Mouse (Mus musculus): ENCODE measurements at regions not wholly inside any gene's neighbourhood (a gene's known extent, or its start where the extent isn't known, plus 50 kb on each side); places are given as distances from the start of the nearest gene placed in this dataset.
"Not testable (repeated sequence)": the region's sequence is repeated elsewhere in the genome, so short reads cannot be mapped to it uniquely, and the experiment has no call there.

DNA sequence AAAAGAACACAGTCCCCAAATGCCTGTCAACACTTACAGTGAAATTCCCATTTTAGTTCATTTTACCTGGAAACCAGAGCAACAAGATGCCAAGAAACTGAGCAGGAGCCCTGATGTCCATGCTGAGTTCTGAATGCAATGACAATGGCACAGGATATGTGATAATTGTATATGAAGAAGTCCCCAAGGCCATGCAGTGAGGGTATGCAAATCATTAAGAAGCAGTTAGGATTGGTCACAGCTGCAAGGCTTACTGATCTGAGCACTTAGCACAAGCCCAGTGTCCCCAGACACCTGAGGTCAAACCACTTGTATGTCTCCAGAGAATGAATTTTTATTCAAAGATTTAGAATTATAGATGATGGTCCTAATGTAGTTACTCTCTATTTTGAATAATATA lies 419.0 kb upstream of the Tacstd2 start:
- not testable (repeated sequence) for DNase-seq (ENCODE audit: low spot score)

DNA sequence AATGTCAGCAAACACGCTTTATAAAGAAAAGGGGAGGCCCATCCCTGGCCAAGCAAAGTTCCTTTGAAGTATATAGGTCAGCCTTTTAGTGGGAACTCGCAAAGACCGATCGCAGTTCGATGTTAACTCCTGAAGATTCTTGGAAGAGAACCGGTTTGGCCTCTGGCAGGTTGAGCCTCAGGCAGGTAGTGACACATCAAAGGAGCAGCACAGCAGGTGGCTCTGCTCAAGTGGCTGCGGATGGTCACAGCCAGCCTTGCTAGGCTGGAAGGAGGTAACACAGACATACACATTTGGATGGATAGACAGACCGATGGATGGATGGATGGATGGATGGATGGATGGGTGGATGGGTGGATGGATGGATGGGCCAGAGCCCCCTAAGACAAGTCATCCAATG lies 395.9 kb upstream of the Tacstd2 start:
- DNase-seq (ENCODE audit: low spot score), result not testable (repeated sequence)

GRCm38 (mm10) chr6:67922537-67922936 lies 386.9 kb upstream of the Tacstd2 start:
- no peak for DNase-seq (ENCODE audit: low spot score)

DNA sequence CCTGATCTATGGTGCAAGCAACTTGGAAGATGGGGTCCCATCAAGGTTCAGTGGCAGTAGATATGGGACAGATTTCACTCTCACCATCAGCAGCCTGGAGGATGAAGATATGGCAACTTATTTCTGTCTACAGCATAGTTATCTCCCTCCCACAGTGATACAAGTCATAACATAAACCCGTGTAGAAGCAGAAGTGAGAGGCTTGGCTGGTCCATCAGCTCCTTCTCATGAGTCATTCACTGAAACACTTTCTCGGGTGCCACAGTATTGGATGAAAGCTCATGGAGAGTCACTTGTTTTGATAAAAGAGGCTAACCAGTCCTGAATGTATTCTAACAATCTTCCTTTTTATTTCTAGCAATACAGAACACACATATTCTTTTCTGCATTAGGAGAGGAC lies 378.3 kb upstream of the Tacstd2 start:
- no peak for DNase-seq (ENCODE audit: low spot score)

DNA sequence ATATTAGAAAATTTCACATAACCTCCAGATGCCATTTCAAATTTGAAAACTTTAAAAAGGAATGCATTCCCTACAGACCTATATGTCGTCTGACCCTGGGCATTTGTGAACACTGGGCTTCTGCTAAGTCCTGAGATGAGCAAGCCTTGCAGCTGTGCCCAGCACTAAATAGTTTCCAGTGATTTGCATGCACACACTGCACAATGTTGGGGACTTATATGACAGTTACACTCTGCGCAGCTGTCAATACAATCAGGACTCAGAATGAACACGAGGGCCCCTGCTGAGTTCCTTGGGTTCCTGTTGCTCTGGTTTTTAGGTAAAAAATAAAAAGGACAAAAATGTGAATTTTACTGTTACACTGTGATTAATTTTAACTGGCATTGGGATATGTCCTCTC lies 377.7 kb upstream of the Tacstd2 start:
- no peak for DNase-seq (ENCODE audit: low spot score)

GRCm38 (mm10) chr6:67896495-67896894 lies 360.9 kb upstream of the Tacstd2 start:
- DNase-seq (ENCODE audit: low spot score), result no peak

GRCm38 (mm10) chr6:67895858-67896257 lies 360.3 kb upstream of the Tacstd2 start:
- DNase-seq (ENCODE audit: low spot score), result no peak

GRCm38 (mm10) chr6:67887586-67887985 lies 352.0 kb upstream of the Tacstd2 start:
- DNase-seq (ENCODE audit: low spot score), result no peak

DNA sequence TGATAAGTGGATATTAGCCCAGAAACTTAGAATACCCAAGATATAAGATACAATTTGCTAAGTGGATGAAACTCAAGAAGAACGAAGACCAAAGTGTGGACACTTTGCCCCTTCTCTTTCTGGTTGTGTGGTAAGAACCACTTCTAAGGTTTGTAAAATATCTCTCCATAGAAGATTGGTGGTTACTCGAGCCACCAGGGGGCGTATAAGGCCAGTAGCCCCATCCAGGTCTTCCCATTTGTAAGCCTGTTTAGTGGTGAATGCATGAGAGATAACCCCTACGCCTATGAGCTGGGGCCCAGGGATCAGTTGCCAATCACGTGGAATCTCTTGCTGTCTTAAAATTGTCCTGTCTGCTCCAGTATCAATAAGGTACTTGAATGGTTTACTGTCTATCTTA lies 349.3 kb upstream of the Tacstd2 start:
- no peak for DNase-seq (ENCODE audit: low spot score)

- not testable (repeated sequence) for DNase-seq (ENCODE audit: low spot score)
Observed at GRCm38 (mm10) chr6:67881476-67881875, 345.9 kb upstream of the Tacstd2 start.

DNA sequence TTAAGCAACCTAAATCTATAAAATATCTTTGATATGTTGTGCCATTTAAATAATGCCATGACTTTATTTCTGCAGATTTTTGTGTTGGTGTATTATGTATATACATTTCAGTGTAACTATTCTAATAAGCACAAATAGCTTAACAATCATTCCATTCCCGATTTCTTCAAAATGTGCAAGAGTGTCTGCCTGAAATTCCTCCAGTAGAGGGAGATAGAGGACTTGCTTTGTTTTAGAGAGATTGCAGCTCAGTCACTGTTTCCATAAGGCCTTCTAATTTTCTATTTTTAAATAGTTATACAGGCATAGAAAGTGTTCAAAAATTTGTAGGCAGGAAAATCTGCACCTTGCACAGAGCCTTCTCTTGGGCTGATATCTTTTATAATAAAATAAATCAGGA lies 322.3 kb upstream of the Tacstd2 start:
- not testable (repeated sequence) for DNase-seq (ENCODE audit: low spot score)

DNA sequence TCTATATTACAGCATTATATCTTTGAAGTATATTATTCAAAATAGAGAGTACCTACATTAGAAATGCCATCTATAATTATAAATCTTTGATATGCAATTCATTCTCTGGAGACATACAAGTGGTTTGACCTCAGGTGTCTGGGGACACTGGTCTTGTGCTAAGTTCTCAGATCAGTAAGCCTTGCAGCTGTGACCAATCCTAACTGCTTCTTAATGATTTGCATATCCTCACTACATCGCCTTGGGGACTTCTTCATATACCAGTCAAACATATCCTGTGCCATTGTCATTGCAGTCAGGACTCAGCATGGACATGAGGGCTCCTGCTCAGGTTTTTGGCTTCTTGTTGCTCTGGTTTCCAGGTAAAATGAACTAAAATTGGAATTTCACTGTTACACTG lies 303.9 kb upstream of the Tacstd2 start:
- not testable (repeated sequence) for DNase-seq (ENCODE audit: low spot score)

GRCm38 (mm10) chr6:67812478-67812877 lies 276.9 kb upstream of the Tacstd2 start:
- not testable (repeated sequence) for DNase-seq (ENCODE audit: low spot score)

- no peak for DNase-seq (ENCODE audit: low spot score)
Observed at GRCm38 (mm10) chr6:67791393-67791792, 255.8 kb upstream of the Tacstd2 start.

- no peak for DNase-seq (ENCODE audit: low spot score)
Observed at GRCm38 (mm10) chr6:67790742-67791141, 255.1 kb upstream of the Tacstd2 start.

DNA sequence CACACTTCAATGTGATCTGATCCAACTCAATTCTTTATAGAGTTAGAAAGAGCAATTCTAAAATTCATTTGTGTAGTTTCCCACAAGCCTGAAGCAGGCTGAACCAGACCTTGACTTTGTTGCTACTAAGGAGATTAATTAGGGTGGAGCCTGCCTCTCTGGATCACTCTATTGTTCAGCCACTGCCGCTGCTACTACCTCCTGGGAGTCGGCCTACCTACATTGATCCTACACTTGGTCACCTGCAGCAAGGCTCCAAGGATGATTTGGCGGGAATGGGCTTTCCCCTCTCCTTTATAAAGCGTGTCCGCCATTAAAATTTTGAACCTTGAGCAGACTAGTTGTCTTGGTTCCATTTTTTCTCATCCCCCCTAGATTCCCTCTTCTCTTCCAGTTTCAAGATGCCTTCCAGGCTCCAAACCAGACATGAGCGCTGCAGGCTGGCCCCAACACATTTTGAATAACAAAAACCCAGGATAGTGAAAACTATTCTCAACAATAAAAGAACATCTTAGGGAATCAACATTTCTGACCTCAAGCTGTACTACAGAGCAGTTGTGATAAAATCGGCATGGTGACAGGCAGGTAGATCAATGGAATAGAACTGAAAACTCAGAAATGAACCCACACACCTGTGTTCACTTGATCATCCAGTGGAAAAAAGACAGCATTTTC lies 251.6 kb upstream of the Tacstd2 start:
- DNase-seq (ENCODE audit: low spot score), result no peak

DNA sequence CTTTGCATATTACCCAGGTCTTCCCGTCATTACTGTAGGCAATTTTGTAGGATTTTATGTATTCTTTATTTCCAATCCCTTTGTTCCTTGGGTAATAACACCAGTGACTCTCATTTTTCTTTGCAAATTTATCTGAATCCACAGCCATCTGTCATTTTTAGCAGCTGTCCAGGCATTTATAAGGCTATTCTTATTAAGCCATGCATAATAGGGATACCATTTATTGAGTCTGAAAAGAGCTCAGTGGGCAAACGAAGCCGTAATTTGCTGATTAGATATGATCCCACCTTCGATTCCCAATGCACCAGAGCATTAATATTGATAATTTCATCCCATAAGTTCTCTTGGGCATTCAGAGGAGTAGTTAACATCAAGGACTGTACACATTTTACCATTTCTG lies 243.3 kb upstream of the Tacstd2 start:
- DNase-seq (ENCODE audit: low spot score), result no peak

- not testable (repeated sequence) for DNase-seq (ENCODE audit: low spot score)
Observed at GRCm38 (mm10) chr6:67754102-67754501, 218.5 kb upstream of the Tacstd2 start.

DNA sequence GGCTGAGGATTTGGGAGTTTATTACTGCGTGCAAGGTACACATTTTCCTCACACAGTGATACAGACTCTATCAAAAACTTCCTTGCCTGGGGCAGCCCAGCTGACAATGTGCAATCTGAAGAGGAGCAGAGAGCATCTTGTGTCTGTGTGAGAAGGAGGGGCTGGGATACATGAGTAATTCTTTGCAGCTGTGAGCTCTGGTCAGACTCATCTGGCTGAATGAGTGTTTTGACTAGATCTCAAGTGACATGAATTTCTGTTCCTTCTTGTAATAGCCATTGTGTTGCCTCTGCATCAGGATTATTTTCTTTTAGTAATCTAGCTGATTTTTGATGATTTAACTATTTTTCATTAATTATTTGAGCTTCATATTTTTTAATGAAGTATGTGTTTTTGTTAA lies 190.0 kb upstream of the Tacstd2 start:
- no peak for DNase-seq (ENCODE audit: low spot score)

DNA sequence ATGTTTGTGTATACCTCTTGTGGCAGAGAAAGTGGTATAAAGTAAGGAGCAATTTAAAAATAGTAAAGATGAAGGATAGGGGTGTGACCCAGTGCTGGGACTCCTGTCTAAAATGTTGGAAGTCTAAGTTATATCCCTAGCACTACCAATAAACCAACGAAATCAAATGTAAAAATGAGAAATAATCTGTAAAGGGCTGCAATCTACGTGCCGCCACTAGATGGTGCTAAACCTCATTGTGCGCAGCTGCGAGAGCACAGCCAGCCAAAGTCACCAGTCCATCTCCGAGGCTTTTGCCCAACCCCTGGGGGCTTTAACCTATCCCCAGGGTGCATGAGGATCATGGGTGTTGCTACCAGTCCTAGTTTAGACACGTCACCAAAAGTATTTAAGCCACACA lies 163.4 kb upstream of the Tacstd2 start:
- DNase-seq (ENCODE audit: low spot score), result not testable (repeated sequence)

- DNase-seq (ENCODE audit: low spot score), result peak; percentile 22
Observed at GRCm38 (mm10) chr6:67690997-67691396, 155.4 kb upstream of the Tacstd2 start.

DNA sequence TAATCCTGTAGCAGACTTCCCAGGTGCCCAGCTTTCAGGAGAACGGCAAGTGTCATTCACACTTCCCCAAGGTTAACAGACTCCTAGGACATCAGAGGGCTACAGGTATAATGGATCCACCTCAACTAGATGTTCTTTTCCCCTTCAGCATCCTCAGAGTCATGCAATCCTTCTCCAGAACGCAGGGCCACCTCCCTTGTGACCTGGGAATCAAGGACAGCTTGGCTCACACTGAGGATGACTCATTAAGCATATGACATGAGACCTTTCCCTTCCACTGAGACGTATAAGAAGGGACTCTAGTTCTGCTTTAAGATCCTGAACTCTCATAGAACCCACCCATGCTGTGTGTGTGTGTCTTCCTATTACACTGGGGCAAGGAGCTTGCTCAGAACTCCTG lies 147.5 kb upstream of the Tacstd2 start:
- DNase-seq (ENCODE audit: low spot score), result not testable (repeated sequence)

- DNase-seq (ENCODE audit: low spot score), result not testable (repeated sequence)
Observed at GRCm38 (mm10) chr6:67681641-67682040, 146.0 kb upstream of the Tacstd2 start.

DNA sequence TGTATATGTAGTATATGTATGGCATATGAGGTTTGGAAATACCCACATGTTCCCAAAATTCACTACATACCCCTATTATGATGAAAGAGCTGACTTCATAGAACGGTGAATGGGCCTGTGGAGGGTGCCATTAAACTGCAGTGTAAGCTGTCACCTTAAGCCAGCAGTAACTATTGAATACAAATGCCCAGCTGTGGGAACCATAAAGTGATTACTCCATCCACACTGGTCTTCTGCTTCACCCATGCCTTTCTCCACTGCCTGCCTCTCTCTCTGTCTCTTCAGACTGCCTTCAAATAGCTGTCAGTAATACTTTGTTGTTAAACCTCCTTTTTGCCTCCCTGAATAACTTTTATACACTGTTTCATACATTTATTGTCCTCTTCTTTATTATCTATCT lies 143.5 kb upstream of the Tacstd2 start:
- DNase-seq (ENCODE audit: low spot score), result not testable (repeated sequence)

All from urinary bladder, adult 2 months (tissue).